Mouse (Mus musculus): ENCODE results near the gene Pla2g7.

Pla2g7 gene

GRCm38 (mm10) chr17:43580456-43580855 is 12.6 kb downstream of the Pla2g7 start:
- no peak for DNase-seq (ENCODE audit: low spot score)

- DNase-seq (ENCODE audit: low spot score), result no peak
Observed at GRCm38 (mm10) chr17:43581012-43581467, 13.1 kb downstream of the Pla2g7 start.

- DNase-seq (ENCODE audit: low spot score), result no peak
Observed at GRCm38 (mm10) chr17:43584771-43585170, 16.9 kb downstream of the Pla2g7 start.

- DNase-seq (ENCODE audit: low spot score), result no peak
Observed at GRCm38 (mm10) chr17:43587278-43587677, 19.4 kb downstream of the Pla2g7 start.

GRCm38 (mm10) chr17:43589750-43590149 is 21.9 kb downstream of the Pla2g7 start:
- no peak for DNase-seq (ENCODE audit: low spot score)

- no peak for DNase-seq (ENCODE audit: low spot score)
Observed at GRCm38 (mm10) chr17:43590531-43590930, 22.6 kb downstream of the Pla2g7 start.

GRCm38 (mm10) chr17:43592296-43593291 is 24.7 kb downstream of the Pla2g7 start:
- no peak for DNase-seq (ENCODE audit: low spot score)

- no peak for DNase-seq (ENCODE audit: low spot score)
Observed at GRCm38 (mm10) chr17:43597742-43598141, 29.8 kb downstream of the Pla2g7 start.

GRCm38 (mm10) chr17:43598706-43599105 is 30.8 kb downstream of the Pla2g7 start:
- no peak for DNase-seq (ENCODE audit: low spot score)

- peak; percentile 74 for DNase-seq (ENCODE audit: low spot score)
Observed at GRCm38 (mm10) chr17:43606704-43607103, 38.8 kb downstream of the Pla2g7 start.

GRCm38 (mm10) chr17:43611586-43611985 is 43.7 kb downstream of the Pla2g7 start:
- DNase-seq (ENCODE audit: low spot score), result peak; percentile 26

GRCm38 (mm10) chr17:43612221-43612620 is 44.3 kb downstream of the Pla2g7 start:
- no peak for DNase-seq (ENCODE audit: low spot score)

- no peak for DNase-seq (ENCODE audit: low spot score)
Observed at GRCm38 (mm10) chr17:43619156-43619555, 51.3 kb downstream of the Pla2g7 start.

GRCm38 (mm10) chr17:43622076-43622475 is 54.2 kb downstream of the Pla2g7 start:
- DNase-seq (ENCODE audit: low spot score), result no peak

GRCm38 (mm10) chr17:43628246-43628645 is 60.3 kb downstream of the Pla2g7 start:
- DNase-seq (ENCODE audit: low spot score), result no peak

- DNase-seq (ENCODE audit: low spot score), result no peak
Observed at GRCm38 (mm10) chr17:43629026-43629495, 61.2 kb downstream of the Pla2g7 start.

GRCm38 (mm10) chr17:43629496-43630426 is 61.9 kb downstream of the Pla2g7 start, which contains the start of gene Tdrd6:
Gene Tdrd6 (minus strand): TSS chr17:43630299.
- no peak for DNase-seq (ENCODE audit: low spot score)

- no peak for DNase-seq (ENCODE audit: low spot score)
Observed at GRCm38 (mm10) chr17:43630427-43630760, 62.5 kb downstream of the Pla2g7 start.

- DNase-seq (ENCODE audit: low spot score), result no peak
Observed at GRCm38 (mm10) chr17:43637146-43637545, 69.2 kb downstream of the Pla2g7 start.

- DNase-seq (ENCODE audit: low spot score), result no peak
Observed at GRCm38 (mm10) chr17:43640825-43641224, 72.9 kb downstream of the Pla2g7 start.

- no peak for DNase-seq (ENCODE audit: low spot score)
Observed at GRCm38 (mm10) chr17:43643191-43643590, 75.3 kb downstream of the Pla2g7 start.

- DNase-seq (ENCODE audit: low spot score), result peak; percentile 13
Observed at GRCm38 (mm10) chr17:43644375-43644774, 76.5 kb downstream of the Pla2g7 start.

Measured in urinary bladder, postnatal 25 days (tissue).